Mouse (Mus musculus) gastrocnemius, adult 2 months (tissue): ENCODE results near the gene Lrrc23. TPM values are rescaled to one million over a fixed set of nuclear protein-coding genes. Genes with fewer than 3 reads are reported as not detected.
"Not testable (repeated sequence)": the region's sequence is repeated elsewhere in the genome, so short reads cannot be mapped to it uniquely, and the experiment has no call there.

Source experiments
- DNase-seq: peaks from one replicate; pipeline ENCODE4 v3.0.0; 2022
- H3K27ac ChIP-seq: fragments of 200-600 bp; 2 replicates; pipeline ENCODE4 v1.8.1; 2022; ENCODE audit warnings: mild to moderate bottlenecking
- H3K4me3 ChIP-seq: fragments of 200-600 bp; 2 replicates; pipeline ENCODE4 v1.8.1; 2022; ENCODE audit warnings: mild to moderate bottlenecking, moderate library complexity
- CTCF ChIP-seq: fragments of 200-600 bp; IDR thresholded peaks from 2 replicates; pipeline ENCODE4 v1.8.1; 2022; ENCODE audit warnings: antibody characterized with exemption, mild to moderate bottlenecking, moderate library complexity
- intact Hi-C: fragments of 180-260 bp; cut with DNase I; formaldehyde crosslinking; loops from one replicate; pipeline ENCODE4 v1.15.1; 2025
- total RNA-seq, 2 experiments: library from RNA; stranded (reverse); gene quantifications; 2 replicates each; pipeline ENCODE4 v1.2.3; 2021

The Lrrc23 gene
- total RNA-seq, 2 experiments from 2014 or later: 0.48 TPM; not detected in 1

- no peak for TF ChIP-seq CTCF
- peak overlapping the region; percentile 99 for H3K27ac ChIP-seq
- intact Hi-C loops: no loop called here
- peak overlapping the region; percentile 90 for H3K4me3 ChIP-seq
- DNase-seq: peak; percentile 78
Observed at GRCm38 (mm10) chr6:124812848-124813247, 33.3 kb upstream of the Lrrc23 start.

- Histone ChIP-seq H3K27ac (peak overlapping the region; percentile 99), H3K4me3 (peak overlapping the region; percentile 90)
- DNase-seq: peak; percentile 50
- intact Hi-C loops: no loop called here
- no peak for TF ChIP-seq CTCF
Observed at GRCm38 (mm10) chr6:124811701-124812560, 32.4 kb upstream of the Lrrc23 start.

- intact Hi-C loops: no loop called here
Observed at GRCm38 (mm10) chr6:124811403-124811665, 31.8 kb upstream of the Lrrc23 start.

GRCm38 (mm10) chr6:124810566-124811402, 31.3 kb upstream of the Lrrc23 start:
- intact Hi-C loops, DNase-seq: not testable (repeated sequence)
- Histone ChIP-seq H3K27ac (peak overlapping the region; percentile 99), H3K4me3 (peak overlapping the region; percentile 90)

More at GRCm38 (mm10) chr6:124811403-124811665, 31.8 kb upstream of the Lrrc23 start:
- H3K27ac ChIP-seq: peak overlapping the region; percentile 99
- peak overlapping the region; percentile 90 for H3K4me3 ChIP-seq
- DNase-seq: no peak
- TF ChIP-seq CTCF: no peak

- peak; percentile 54 for DNase-seq
- Histone ChIP-seq H3K4me3 (peak overlapping the region; percentile 90), H3K27ac (peak overlapping the region; percentile 99)
- intact Hi-C loops: loop anchor here (5.0 kb wide), 1 partner anchor 53 kb away; the partner anchor contains the start of genes Atn1 and Gm45234
- TF ChIP-seq CTCF: no peak
Observed at GRCm38 (mm10) chr6:124809775-124810538, 30.4 kb upstream of the Lrrc23 start.

- peak; percentile 91 for DNase-seq
- H3K27ac ChIP-seq: peak overlapping the region; percentile 99
- peak; percentile 86 for TF ChIP-seq CTCF
- H3K4me3 ChIP-seq: peak overlapping the region; percentile 90
- intact Hi-C loops: loop anchor here (5.0 kb wide), 1 partner anchor 52 kb away; the partner anchor contains the start of genes Atn1 and Gm45234
Observed at GRCm38 (mm10) chr6:124809052-124809774, 29.7 kb upstream of the Lrrc23 start.

- intact Hi-C loops: loop anchor here (5.0 kb wide), 1 partner anchor 51 kb away; the partner anchor contains the start of genes Atn1 and Gm45234
- TF ChIP-seq CTCF: no peak
- Histone ChIP-seq H3K4me3 (peak within 1 kb of the TSS; percentile 90), H3K27ac (peak within 1 kb of the TSS; percentile 99)
- DNase-seq: peak; percentile 87
Observed at GRCm38 (mm10) chr6:124808358-124809012, 29.0 kb upstream of the Lrrc23 start, which contains the start of gene Spsb2. Spsb2 (plus strand) TSS chr6:124808661.

- H3K27ac ChIP-seq: peak overlapping the region; percentile 99
- no peak for DNase-seq
- intact Hi-C loops: loop anchor here (5.0 kb wide), 1 partner anchor 51 kb away; the partner anchor contains the start of genes Atn1 and Gm45234
- peak overlapping the region; percentile 90 for H3K4me3 ChIP-seq
- no peak for TF ChIP-seq CTCF
Observed at GRCm38 (mm10) chr6:124807986-124808357, 28.4 kb upstream of the Lrrc23 start.

GRCm38 (mm10) chr6:124807366-124807765, 27.8 kb upstream of the Lrrc23 start:
- DNase-seq: no peak
- Histone ChIP-seq H3K27ac (peak overlapping the region; percentile 99), H3K4me3 (no peak overlapping the region)
- TF ChIP-seq CTCF: no peak
- intact Hi-C loops: loop anchor here (5.0 kb wide), 1 partner anchor 50 kb away; the partner anchor contains the start of genes Atn1 and Gm45234

GRCm38 (mm10) chr6:124806446-124807140, 27.1 kb upstream of the Lrrc23 start:
- Histone ChIP-seq H3K27ac (peak overlapping the region; percentile 99), H3K4me3 (peak overlapping the region; percentile 74)
- no peak for TF ChIP-seq CTCF
- intact Hi-C loops: loop anchor here (5.0 kb wide), 1 partner anchor 49 kb away; the partner anchor contains the start of genes Atn1 and Gm45234
- no peak for DNase-seq
